8 mouse cellular contexts compared by ENCODE assay signal in the genomic region with DNA sequence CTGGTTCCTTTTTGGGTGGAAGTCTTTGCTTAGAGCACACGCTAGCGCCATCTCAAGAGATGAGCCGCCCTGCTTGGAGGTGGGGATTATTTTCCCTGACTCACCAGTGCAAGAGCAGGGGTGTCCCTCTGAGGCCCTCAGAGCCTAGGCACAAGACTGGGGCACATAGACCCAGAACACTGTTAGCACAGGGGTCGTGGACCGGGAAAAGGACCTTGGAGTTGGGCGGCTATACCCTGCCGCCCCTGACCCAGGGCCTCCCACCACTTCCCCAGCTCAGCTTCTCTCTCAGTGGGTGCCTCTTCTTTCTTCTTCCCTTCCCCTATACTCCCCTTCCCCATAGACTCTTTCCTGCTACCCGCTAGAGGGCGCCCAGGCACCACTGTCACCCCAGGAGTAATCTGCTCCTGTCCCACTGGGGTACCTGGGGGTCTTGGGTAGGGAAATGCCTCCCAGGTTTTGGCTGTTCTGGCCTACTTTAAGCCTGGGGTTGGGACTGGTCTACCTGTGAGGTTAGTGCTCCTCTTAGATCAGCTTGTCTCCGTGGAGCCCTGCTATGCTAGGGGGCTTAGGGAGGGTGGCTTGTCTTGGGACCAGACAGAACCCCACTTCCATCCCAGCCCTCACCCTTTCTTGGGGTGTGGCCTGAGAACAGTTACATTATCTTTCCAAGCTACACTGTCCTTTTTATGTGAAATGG. TPM values are rescaled to one million over a fixed set of nuclear protein-coding genes. Genes with fewer than 3 reads are reported as not detected.
A peak's percentile ranks its signal among the peaks of the same experiment; 100 is the strongest.
DNase-seq lines count a peak whose midpoint lies in the region; ATAC-seq and TF ChIP-seq lines count a peak whose summit lies in the region.
"Had no signal": no experiment of that assay in that cellular context is flagged by ENCODE, and none has a peak within 500 bp of the region (broad histone marks: within the 10 kb centered on the region; RNA-seq: fewer than 3 reads in every experiment).

No protein-coding gene starts in this region.

- H3K9ac ChIP-seq in liver, adult 2 months (ENCODE audit: low read depth, low read length) = no peak overlapping the region
- no peak overlapping the region for H3K9ac ChIP-seq in liver, embryonic 11.5 days (ENCODE audit: low read depth, low read length)
- peak overlapping the region; percentile 27; the same call in 1 of the 2 replicates for H3K9ac ChIP-seq in forebrain, embryonic 11.5 days (ENCODE audit: low read length)
- no peak overlapping the region for H3K9ac ChIP-seq in kidney, postnatal 0 days (ENCODE audit: low read depth, low read length)
- 0 out of 2 replicates have a peak overlapping the region, but pooled peaks have one; percentile 9 for H3K9ac ChIP-seq in midbrain, postnatal 0 days (replicated peaks; ENCODE audit: low read length, poor library complexity, severe bottlenecking)
- H3K9ac ChIP-seq: liver, embryonic 15.5 days had no signal

- no peaks in the 10 kb centered on the region for H3K36me3 ChIP-seq in liver, adult 2 months (ENCODE audit: control insufficient read depth, insufficient read depth, low read length)
- no peaks in the 10 kb centered on the region for H3K36me3 ChIP-seq in liver, embryonic 11.5 days (ENCODE audit: control insufficient read depth, insufficient read depth, low read length)
- H3K36me3 ChIP-seq in forebrain, embryonic 11.5 days (ENCODE audit: control insufficient read depth, insufficient read depth, low read length) = no peaks in the 10 kb centered on the region
- H3K36me3 ChIP-seq in kidney, postnatal 0 days (ENCODE audit: insufficient read depth, low read length) = no peaks in the 10 kb centered on the region
- H3K36me3 ChIP-seq in midbrain, postnatal 0 days (ENCODE audit: insufficient read depth, low read length) = no peaks in the 10 kb centered on the region
- H3K36me3 ChIP-seq: liver, embryonic 15.5 days had no signal

- peak; percentile 79 for TF ChIP-seq CTCF in liver, adult 2 months (IDR thresholded peaks at IDR 0.05; ENCODE audit: low read depth, low read length)
- peak; percentile 73 for TF ChIP-seq CTCF in kidney, postnatal 0 days (IDR thresholded peaks at IDR 0.05; ENCODE audit: low read depth)
- TF ChIP-seq CTCF in midbrain, postnatal 0 days (IDR thresholded peaks at IDR 0.05) = peak; percentile 76

- H3K4me1 ChIP-seq in liver, adult 2 months (ENCODE audit: control insufficient read depth, insufficient read depth, low read length) = no peaks in the 10 kb centered on the region; the same call in 1 of the 2 replicates
- no peaks in the 10 kb centered on the region for H3K4me1 ChIP-seq in liver, embryonic 11.5 days (replicated peaks; ENCODE audit: control insufficient read depth, insufficient read depth, low read length)
- H3K4me1 ChIP-seq in forebrain, embryonic 11.5 days (replicated peaks; ENCODE audit: control insufficient read depth, insufficient read depth, low read length) = peaks cover 5% of the 10 kb centered on the region; the same call in 1 of the 2 replicates
- H3K4me1 ChIP-seq in kidney, postnatal 0 days (replicated peaks; ENCODE audit: insufficient read depth, low read length) = peaks cover 10% of the 10 kb centered on the region; the same call in 1 of the 2 replicates
- peaks cover 16% of the 10 kb centered on the region for H3K4me1 ChIP-seq in midbrain, postnatal 0 days (ENCODE audit: insufficient read depth, low read length)
- H3K4me1 ChIP-seq: liver, embryonic 15.5 days had no signal

- no peak for DNase-seq in liver, adult 2 months (ENCODE audit: extremely low read depth, low read depth, low spot score)
- DNase-seq in liver, embryonic 11.5 days (ENCODE audit: low spot score) = no peak
- DNase-seq in adrenal gland, postnatal 14 days = peak; percentile 57
- DNase-seq in forebrain, embryonic 11.5 days (ENCODE audit: low spot score) = peak; percentile 76
- DNase-seq in kidney, postnatal 0 days (ENCODE audit: low spot score) = peak; percentile 80
- peak; percentile 58 for DNase-seq in midbrain, postnatal 0 days (ENCODE audit: low spot score)
- no peak for DNase-seq in spleen, postnatal 4 days (ENCODE audit: low spot score in 2 of 2)

- H3K79me2 ChIP-seq in liver, adult 2 months (ENCODE audit: control insufficient read depth, insufficient read depth, low read length) = no peaks in the 10 kb centered on the region

- no peak overlapping the region for H3K4me2 ChIP-seq in liver, embryonic 11.5 days
- peak overlapping the region; percentile 43; the same call in 1 of the 2 replicates for H3K4me2 ChIP-seq in forebrain, embryonic 11.5 days (ENCODE audit: low read depth, low read length, severe bottlenecking)
- no peak overlapping the region; the same call in 1 of the 2 replicates for H3K4me2 ChIP-seq in kidney, postnatal 0 days (ENCODE audit: low read length)
- H3K4me2 ChIP-seq in midbrain, postnatal 0 days (ENCODE audit: low read depth, low read length, poor library complexity, severe bottlenecking) = peak overlapping the region; percentile 42
- H3K4me2 ChIP-seq: liver, embryonic 15.5 days had no signal

- no peaks in the 10 kb centered on the region for H3K9me3 ChIP-seq in liver, embryonic 11.5 days (ENCODE audit: control insufficient read depth, low read length)
- no peaks in the 10 kb centered on the region for H3K9me3 ChIP-seq in forebrain, embryonic 11.5 days (ENCODE audit: control insufficient read depth, low read length)
- H3K9me3 ChIP-seq in kidney, postnatal 0 days (replicated peaks; ENCODE audit: low read length) = no peaks in the 10 kb centered on the region
- no peaks in the 10 kb centered on the region for H3K9me3 ChIP-seq in midbrain, postnatal 0 days (ENCODE audit: low read length)
- H3K9me3 ChIP-seq: liver, embryonic 15.5 days had no signal

- no peaks in the 10 kb centered on the region for H3K27me3 ChIP-seq in liver, adult 2 months (ENCODE audit: control insufficient read depth, insufficient read depth, low read length)
- peaks cover 16% of the 10 kb centered on the region for H3K27me3 ChIP-seq in liver, embryonic 11.5 days (replicated peaks; ENCODE audit: control insufficient read depth, insufficient read depth, low read length)
- H3K27me3 ChIP-seq in forebrain, embryonic 11.5 days (ENCODE audit: control insufficient read depth, insufficient read depth, low read length) = no peaks in the 10 kb centered on the region
- H3K27me3 ChIP-seq in kidney, postnatal 0 days (ENCODE audit: insufficient read depth, low read length) = no peaks in the 10 kb centered on the region
- H3K27me3 ChIP-seq in midbrain, postnatal 0 days (ENCODE audit: insufficient read depth, low read length) = no peaks in the 10 kb centered on the region

- H3K27ac ChIP-seq in liver, adult 2 months (replicated peaks; ENCODE audit: insufficient read depth, low read depth, low read length) = no peak overlapping the region
- H3K27ac ChIP-seq in liver, embryonic 11.5 days (ENCODE audit: low read depth, low read length) = no peak overlapping the region
- peak overlapping the region; percentile 66 for H3K27ac ChIP-seq in forebrain, embryonic 11.5 days (ENCODE audit: low read depth, low read length)
- H3K27ac ChIP-seq in kidney, postnatal 0 days = no peak overlapping the region
- peak overlapping the region; percentile 78 for H3K27ac ChIP-seq in midbrain, postnatal 0 days (ENCODE audit: low read depth, low read length)
- H3K27ac ChIP-seq: liver, embryonic 15.5 days had no signal

- TF ChIP-seq POLR2A in liver, adult 2 months (IDR thresholded peaks at IDR 0.05; ENCODE audit: extremely low read depth, insufficient read depth, low read length) = no peak

- no peak overlapping the region for H3K4me3 ChIP-seq in liver, adult 2 months (ENCODE audit: insufficient read depth, low read depth, low read length)
- no peak overlapping the region for H3K4me3 ChIP-seq in liver, embryonic 11.5 days (ENCODE audit: low read depth, low read length)
- no peak overlapping the region for H3K4me3 ChIP-seq in forebrain, embryonic 11.5 days (ENCODE audit: low read depth, low read length)
- no peak overlapping the region for H3K4me3 ChIP-seq in kidney, postnatal 0 days (replicated peaks; ENCODE audit: low read depth, low read length)
- no peak overlapping the region; the same call in 1 of the 2 replicates for H3K4me3 ChIP-seq in midbrain, postnatal 0 days (ENCODE audit: low read depth, low read length)
- H3K4me3 ChIP-seq: liver, embryonic 15.5 days had no signal

- no peak for ATAC-seq in liver, embryonic 11.5 days (replicated peaks; ENCODE audit: low FRiP score)
- ATAC-seq in forebrain, embryonic 11.5 days (replicated peaks; ENCODE audit: low FRiP score) = peak; percentile 63
- no peak for ATAC-seq in kidney, postnatal 0 days (replicated peaks; ENCODE audit: low FRiP score, low read depth)
- ATAC-seq in midbrain, postnatal 0 days (ENCODE audit: low FRiP score) = peak; percentile 55

- 13% methylated on average over 10 of the region's 10 CpGs for WGBS in liver, adult 2 months
- 5% methylated on average over 10 of the region's 10 CpGs for WGBS in liver, embryonic 11.5 days
- 3% methylated on average over 10 of the region's 10 CpGs for WGBS in forebrain, embryonic 11.5 days
- 12% methylated on average over 10 of the region's 10 CpGs for WGBS in kidney, postnatal 0 days
- 2% methylated on average over 10 of the region's 10 CpGs for WGBS in midbrain, postnatal 0 days

RNA-seq across cellular contexts. Expression of a gene that starts 51.2 kb away (rescaled TPM):
- total RNA-seq in liver, adult 2 months (2014; rRNA removed) = 15.4 and 18.6 TPM in 2 replicates
- polyA plus RNA-seq in liver, adult 2 months (2012; rRNA removed) = 40.4 and 52.5 TPM in 2 replicates
- polyA plus RNA-seq in liver, embryonic 11.5 days (2014; fragmentation: Nextera tagmentation; extraction: Ambion mirVana) = 2.1 TPM in 2 replicates
- total RNA-seq in adrenal gland, postnatal 14 days (2021) = 18.9 and 22.9 TPM in 2 replicates
- polyA plus RNA-seq in forebrain, embryonic 11.5 days (2014; fragmentation: Nextera tagmentation; extraction: Ambion mirVana) = 2.2 and 2.5 TPM in 2 replicates
- polyA plus RNA-seq in kidney, postnatal 0 days (2015; fragmentation: Nextera tagmentation; extraction: Ambion mirVana) = 13.8 and 14.5 TPM in 2 replicates
- total RNA-seq in midbrain, postnatal 0 days (2014; rRNA removed) = 50.9 and 55.6 TPM in 2 replicates
- 25.0 and 29.2 TPM in 2 replicates for polyA plus RNA-seq in midbrain, postnatal 0 days (2015; fragmentation: Nextera tagmentation; extraction: Ambion mirVana)

Comparison
In these comparisons a context has a peak if more than half of its experiments do, and no peak if none do; other contexts are left out.
1. DNase-seq: peak in adrenal gland, postnatal 14 days (single experiment), forebrain, embryonic 11.5 days (single experiment), kidney, postnatal 0 days (single experiment) and midbrain, postnatal 0 days (single experiment); none in liver, adult 2 months (single experiment), liver, embryonic 11.5 days (single experiment) and spleen, postnatal 4 days (0 of 2).
2. H3K27ac ChIP-seq: peak in forebrain, embryonic 11.5 days (single experiment) and midbrain, postnatal 0 days (single experiment); none in liver, adult 2 months (single experiment), liver, embryonic 11.5 days (single experiment) and kidney, postnatal 0 days (single experiment).
3. H3K9ac ChIP-seq: peak in forebrain, embryonic 11.5 days (single experiment) and midbrain, postnatal 0 days (single experiment); none in liver, adult 2 months (single experiment), liver, embryonic 11.5 days (single experiment) and kidney, postnatal 0 days (single experiment).
4. ATAC-seq: peak in forebrain, embryonic 11.5 days (single experiment) and midbrain, postnatal 0 days (single experiment); none in liver, embryonic 11.5 days (single experiment) and kidney, postnatal 0 days (single experiment).
5. H3K4me2 ChIP-seq: peak in forebrain, embryonic 11.5 days (single experiment) and midbrain, postnatal 0 days (single experiment); none in liver, embryonic 11.5 days (single experiment) and kidney, postnatal 0 days (single experiment).
6. Peak in every context shown above with its lines, with median percentiles within 50 percentile points of each other: CTCF ChIP-seq.